Mouse (Mus musculus) cortical plate, adult 2 months (tissue): ENCODE measurements around the gene Tmeff2.

ENCODE experiments used
- CTCF ChIP-seq: fragments of 200-500 bp; IDR thresholded peaks from 2 replicates; pipeline ENCODE4 v1.5.1; 2011; ENCODE audit warnings: mild to moderate bottlenecking, control low read depth, low read length; ENCODE audit not compliant: insufficient read depth; ENCODE audit errors: extremely low read depth
- POLR2A ChIP-seq: fragments of 200-500 bp; IDR thresholded peaks from 2 replicates; pipeline ENCODE4 v1.6.1; 2011; ENCODE audit warnings: mild to moderate bottlenecking, low read length, control low read depth; ENCODE audit not compliant: insufficient read depth; ENCODE audit errors: extremely low read depth

DNA sequence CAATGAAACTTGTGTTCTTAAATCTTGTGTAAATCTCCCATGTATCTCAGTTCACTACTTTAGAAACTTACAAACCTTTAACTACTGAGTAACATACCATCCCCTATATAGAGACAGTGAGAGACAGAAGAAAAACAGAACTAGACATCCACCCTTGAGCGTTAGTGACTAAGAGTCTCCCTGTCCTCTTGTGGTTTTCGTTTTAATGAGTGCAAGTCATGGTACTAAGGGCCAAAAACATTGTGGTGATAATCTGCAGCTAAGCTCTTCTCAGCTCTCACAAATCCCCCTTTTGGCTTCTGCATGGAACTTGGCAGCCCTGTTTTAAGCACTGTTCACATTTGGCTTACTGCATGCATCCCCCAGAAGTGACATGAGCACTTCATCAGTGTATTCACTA lies 34.6 kb downstream of the Tmeff2 start:
- no peak for TF ChIP-seq POLR2A
- no peak for TF ChIP-seq CTCF
